Mouse (Mus musculus) C2C12 (cell line): ENCODE measurements around the gene Cplx3.

ENCODE experiments used
- CEBPB ChIP-seq: IDR thresholded peaks from one replicate; pipeline ENCODE4 v1.6.1; 2011; ENCODE audit warnings: low read depth, mild to moderate bottlenecking, control low read depth, moderate library complexity
- CTCF ChIP-seq: IDR thresholded peaks from one replicate; pipeline ENCODE4 v1.5.1; 2011; ENCODE audit not compliant: control insufficient read depth, insufficient read depth, insufficient read length
- MAX ChIP-seq: IDR thresholded peaks from one replicate; pipeline ENCODE4 v1.6.1; 2011; ENCODE audit warnings: mild to moderate bottlenecking, control low read depth
- MYOD1 ChIP-seq: IDR thresholded peaks from one replicate; pipeline ENCODE4 v1.6.1; 2011; ENCODE audit warnings: low read depth; ENCODE audit not compliant: control insufficient read depth, insufficient read length
- MYOG ChIP-seq: IDR thresholded peaks from one replicate; pipeline ENCODE4 v1.6.1; 2011; ENCODE audit not compliant: control insufficient read depth, insufficient read length; ENCODE audit errors: extremely low read depth
- USF1 ChIP-seq: IDR thresholded peaks from one replicate; pipeline ENCODE4 v1.6.1; 2011; ENCODE audit warnings: low read depth, mild to moderate bottlenecking, control low read depth, moderate library complexity

GRCm38 (mm10) chr9:57610359-57610826 lies 4.3 kb upstream of the Cplx3 start:
- no peak for TF ChIP-seq CTCF
- no peak for TF ChIP-seq MAX
- TF ChIP-seq USF1 = no peak
- no peak for TF ChIP-seq MYOG
- TF ChIP-seq CEBPB = no peak
- TF ChIP-seq MYOD1 = no peak
